16 mouse cellular contexts compared by ENCODE assay signal in genomic region chr9:65649997-65650396, GRCm38 (mm10). TPM values are rescaled to one million over a fixed set of nuclear protein-coding genes. Genes with fewer than 3 reads are reported as not detected.
DNase-seq lines count a peak whose midpoint lies in the region; ATAC-seq and TF ChIP-seq lines count a peak whose summit lies in the region.
"Had no signal": no experiment of that assay in that cellular context is flagged by ENCODE, and none has a peak within 500 bp of the region (broad histone marks: within the 10 kb centered on the region; RNA-seq: fewer than 3 reads in every experiment).

No protein-coding gene starts in this region.

- peaks cover 33% of the 10 kb centered on the region for H3K4me1 ChIP-seq in kidney, embryonic 15.5 days
- 0 out of 4 replicates have a peak, but pooled peaks cover 0 to 9% of the 10 kb centered on the region in 2 experiments for H3K4me1 ChIP-seq in MEL (ENCODE audit: control insufficient read depth in 1 of 2, insufficient read depth in 2 of 2, low read length in 2 of 2)
- H3K4me1 ChIP-seq in lung, embryonic 14.5 days (ENCODE audit: insufficient read depth) = peaks cover 12% of the 10 kb centered on the region
- 0 out of 2 replicates have a peak, but pooled peaks cover 4% of the 10 kb centered on the region for H3K4me1 ChIP-seq in hindbrain, embryonic 10.5 days (replicated peaks)
- H3K4me1 ChIP-seq: forebrain, embryonic 12.5 days; hindbrain, embryonic 12.5 days; neural tube, embryonic 12.5 days had no signal

- no peak overlapping the region for H3K9ac ChIP-seq in kidney, embryonic 15.5 days
- H3K9ac ChIP-seq in MEL (ENCODE audit: control insufficient read depth, low read depth, low read length, poor library complexity, severe bottlenecking) = no peak overlapping the region
- H3K9ac ChIP-seq in lung, embryonic 14.5 days = no peak overlapping the region
- H3K9ac ChIP-seq: embryonic facial prominence, embryonic 13.5 days; forebrain, embryonic 12.5 days; hindbrain, embryonic 12.5 days; limb, embryonic 13.5 days; neural tube, embryonic 12.5 days had no signal

- peak overlapping the region; percentile 77 for H3K27ac ChIP-seq in kidney, embryonic 15.5 days
- no peak overlapping the region for H3K27ac ChIP-seq in MEL (ENCODE audit: control insufficient read depth, low read depth, low read length)
- H3K27ac ChIP-seq in lung, embryonic 14.5 days (ENCODE audit: low read depth) = peak overlapping the region; percentile 61
- no peak overlapping the region; the same call in 1 of the 2 replicates for H3K27ac ChIP-seq in hindbrain, embryonic 10.5 days
- H3K27ac ChIP-seq: embryonic facial prominence, embryonic 13.5 days; forebrain, embryonic 12.5 days; gastrocnemius, adult 2 months; hindbrain, embryonic 12.5 days; limb, embryonic 13.5 days; macrophage; neural tube, embryonic 12.5 days had no signal

- H3K4me3 ChIP-seq in kidney, embryonic 15.5 days (replicated peaks) = no peak overlapping the region
- H3K4me3 ChIP-seq in MEL (ENCODE audit: control insufficient read depth in 1 of 2, insufficient read depth in 1 of 2, low read depth in 2 of 2, low read length in 2 of 2) = no peak overlapping the region
- H3K4me3 ChIP-seq in lung, embryonic 14.5 days (ENCODE audit: low read depth, low read length) = no peak overlapping the region
- no peak overlapping the region for H3K4me3 ChIP-seq in hindbrain, embryonic 10.5 days
- H3K4me3 ChIP-seq: embryonic facial prominence, embryonic 13.5 days; forebrain, embryonic 12.5 days; gastrocnemius, adult 2 months; hindbrain, embryonic 12.5 days; limb, embryonic 13.5 days; neural tube, embryonic 12.5 days had no signal

- no peak for ATAC-seq in kidney, embryonic 15.5 days (replicated peaks; ENCODE audit: low FRiP score)
- ATAC-seq in lung, embryonic 14.5 days (ENCODE audit: insufficient read depth) = peak; percentile 87; the same call in 1 of the 2 replicates

- no peaks in the 10 kb centered on the region for H3K79me2 ChIP-seq in MEL (ENCODE audit: control insufficient read depth, insufficient read depth, low read length, poor library complexity)

- no peak for TF ChIP-seq RAD21 in MEL (IDR thresholded peaks at IDR 0.05; ENCODE audit: low read depth, low read length)

- H3K9me3 ChIP-seq in kidney, embryonic 15.5 days (replicated peaks) = no peaks in the 10 kb centered on the region
- H3K9me3 ChIP-seq in MEL (replicated peaks; ENCODE audit: insufficient read depth, low read length) = no peaks in the 10 kb centered on the region
- no peaks in the 10 kb centered on the region for H3K9me3 ChIP-seq in lung, embryonic 14.5 days (ENCODE audit: low read depth, low read length)
- H3K9me3 ChIP-seq in hindbrain, embryonic 10.5 days = no peaks in the 10 kb centered on the region
- H3K9me3 ChIP-seq: embryonic facial prominence, embryonic 13.5 days; forebrain, embryonic 12.5 days; hindbrain, embryonic 12.5 days; limb, embryonic 13.5 days; neural tube, embryonic 12.5 days had no signal

- WGBS in kidney, embryonic 15.5 days = 19% methylated on average over 1 of the region's 1 CpGs
- WGBS in lung, embryonic 14.5 days = 26% methylated on average over 1 of the region's 1 CpGs
- WGBS in hindbrain, embryonic 10.5 days = 74% methylated on average over 1 of the region's 1 CpGs

- TF ChIP-seq EP300 in MEL (IDR thresholded peaks at IDR 0.05; ENCODE audit: low read depth in 1 of 2, low read length in 2 of 2) = no peak

- TF ChIP-seq CTCF in MEL (IDR thresholded peaks at IDR 0.05 in 2 of 3, conservative IDR thresholded peaks at IDR 0.05 in 1 of 3; ENCODE audit: control insufficient read depth in 1 of 3, insufficient read depth in 1 of 3, low read depth in 2 of 3, low read length in 3 of 3, poor library complexity in 1 of 3, severe bottlenecking in 1 of 3) = no peak
- no peak for TF ChIP-seq CTCF in lung, embryonic 14.5 days (IDR thresholded peaks at IDR 0.05; ENCODE audit: low read depth)

- no peak for TF ChIP-seq POLR2A in MEL (IDR thresholded peaks at IDR 0.05; ENCODE audit: control insufficient read depth in 1 of 2, insufficient read depth in 1 of 2, low read depth in 1 of 2, low read length in 2 of 2, poor library complexity in 1 of 2)

- no peak overlapping the region for H3K4me2 ChIP-seq in kidney, embryonic 15.5 days
- H3K4me2 ChIP-seq in lung, embryonic 14.5 days = peak overlapping the region; percentile 0; the same call in 1 of the 2 replicates
- H3K4me2 ChIP-seq: embryonic facial prominence, embryonic 13.5 days; forebrain, embryonic 12.5 days; hindbrain, embryonic 12.5 days; limb, embryonic 13.5 days; neural tube, embryonic 12.5 days had no signal

- DNase-seq in kidney, postnatal 36 days = no peak
- DNase-seq in MEL (ENCODE audit: low read depth, low spot score) (peak; percentile 13), MN1 (ENCODE audit: low spot score) (peak; percentile 20)
- DNase-seq in lung, embryonic 14.5 days = peak; percentile 85
- no peak for DNase-seq in hindbrain, embryonic 10.5 days (ENCODE audit: low spot score)
- no peak for DNase-seq in T-cell, adult 2 months (ENCODE audit: low spot score)
- DNase-seq: cerebellum, postnatal 36 days; gastrocnemius, adult 2 months; right cerebral cortex, postnatal 4 days had no signal

- H3K36me3 ChIP-seq in kidney, embryonic 15.5 days = no peaks in the 10 kb centered on the region
- H3K36me3 ChIP-seq in MEL (ENCODE audit: control insufficient read depth in 1 of 2, insufficient read depth in 2 of 2, low read length in 2 of 2) = no peaks in the 10 kb centered on the region
- H3K36me3 ChIP-seq in lung, embryonic 14.5 days (ENCODE audit: insufficient read depth) = no peaks in the 10 kb centered on the region
- no peaks in the 10 kb centered on the region for H3K36me3 ChIP-seq in hindbrain, embryonic 10.5 days
- H3K36me3 ChIP-seq: embryonic facial prominence, embryonic 13.5 days; forebrain, embryonic 12.5 days; hindbrain, embryonic 12.5 days; limb, embryonic 13.5 days; neural tube, embryonic 12.5 days had no signal

- no peaks in the 10 kb centered on the region for H3K27me3 ChIP-seq in kidney, embryonic 15.5 days
- H3K27me3 ChIP-seq in MEL (ENCODE audit: control insufficient read depth in 1 of 2, insufficient read depth in 2 of 2, low read length in 2 of 2) = no peaks in the 10 kb centered on the region
- no peaks in the 10 kb centered on the region for H3K27me3 ChIP-seq in lung, embryonic 14.5 days (ENCODE audit: insufficient read depth, low read length)
- H3K27me3 ChIP-seq in hindbrain, embryonic 10.5 days (ENCODE audit: insufficient read depth, poor library complexity, severe bottlenecking) = no peaks in the 10 kb centered on the region
- H3K27me3 ChIP-seq: embryonic facial prominence, embryonic 13.5 days; forebrain, embryonic 12.5 days; hindbrain, embryonic 12.5 days; limb, embryonic 13.5 days; neural tube, embryonic 12.5 days had no signal

TF ChIP-seq in MEL, 35 proteins besides CTCF, POLR2A, EP300 and RAD21:
- TF ChIP-seq ZNF384 (IDR thresholded peaks at IDR 0.05; ENCODE audit: low read depth, low read length) (no peak), TBP (IDR thresholded peaks at IDR 0.05; ENCODE audit: low read depth, low read length) (no peak), MAX (IDR thresholded peaks at IDR 0.05; ENCODE audit: low read length) (no peak)

RNA-seq across cellular contexts. Expression of gene Oaz2, which starts 17.8 kb away (rescaled TPM):
- polyA plus RNA-seq in kidney, embryonic 15.5 days (2015; fragmentation: Nextera tagmentation; extraction: Ambion mirVana) = 299 and 308 TPM in 2 replicates
- total RNA-seq in MEL (2012; rRNA removed) = 16.4 and 18.1 TPM in 2 replicates
- 10 to 100 TPM in 1 of 2 experiments, not detected in 1; 34.6 TPM for polyA plus RNA-seq in MEL (2012; ENCODE audit: insufficient read depth in 1 of 2, insufficient read length in 2 of 2, low read depth in 1 of 2, low replicate concordance in 2 of 2, missing spikeins in 1 of 2)
- polyA plus RNA-seq in lung, embryonic 14.5 days (2014; fragmentation: Nextera tagmentation; extraction: Ambion mirVana) = 263 and 267 TPM in 2 replicates
- 242 and 269 TPM in 2 replicates for polyA plus RNA-seq in hindbrain, embryonic 10.5 days (2016; fragmentation: Nextera tagmentation; extraction: Ambion mirVana)

RNA-seq across cellular contexts. Expression of gene Rbpms2, which starts 20.5 kb away (rescaled TPM):
- polyA plus RNA-seq in kidney, embryonic 15.5 days (2015; fragmentation: Nextera tagmentation; extraction: Ambion mirVana) = 29.8 and 30.3 TPM in 2 replicates
- total RNA-seq in MEL (2012; rRNA removed) = not detected in 2 replicates
- polyA plus RNA-seq in MEL (2012; ENCODE audit: insufficient read depth in 1 of 2, insufficient read length in 2 of 2, low read depth in 1 of 2, low replicate concordance in 2 of 2, missing spikeins in 1 of 2) = under 1 TPM in 1 of 2 experiments, not detected in 1; 0.22 TPM
- polyA plus RNA-seq in lung, embryonic 14.5 days (2014; fragmentation: Nextera tagmentation; extraction: Ambion mirVana) = 20.3 and 25.3 TPM in 2 replicates
- polyA plus RNA-seq in hindbrain, embryonic 10.5 days (2016; fragmentation: Nextera tagmentation; extraction: Ambion mirVana) = 28.4 and 32.5 TPM in 2 replicates

Comparison
In these comparisons a context has a peak if more than half of its experiments do, and no peak if none do; other contexts are left out.
1. H3K27ac ChIP-seq: peak in kidney, embryonic 15.5 days (single experiment) and lung, embryonic 14.5 days (single experiment); none in MEL (single experiment) and hindbrain, embryonic 10.5 days (single experiment).
2. DNase-seq: peak in MEL (single experiment), MN1 (single experiment) and lung, embryonic 14.5 days (single experiment); none in kidney, postnatal 36 days (0 of 2), hindbrain, embryonic 10.5 days (single experiment) and T-cell, adult 2 months (single experiment).
3. RNA of gene Rbpms2, which starts 20.5 kb away (polyA plus RNA-seq): 29.8 to 30.3 TPM in kidney, embryonic 15.5 days, 28.4 to 32.5 TPM in hindbrain, embryonic 10.5 days and 20.3 to 25.3 TPM in lung, embryonic 14.5 days; 0.22 TPM in MEL; every median in the first group is over 10 times any median in the second.